Mouse (Mus musculus): ENCODE measurements around the gene Cygb. TPM values are rescaled to one million over a fixed set of nuclear protein-coding genes. Genes with fewer than 3 reads are reported as not detected.
A peak's percentile ranks its signal among the peaks of the same experiment; 100 is the strongest.

The Cygb gene
- polyA plus RNA-seq (2012; ENCODE audit: insufficient read depth, insufficient read length, missing spikeins) = not detected in 2 replicates

DNA sequence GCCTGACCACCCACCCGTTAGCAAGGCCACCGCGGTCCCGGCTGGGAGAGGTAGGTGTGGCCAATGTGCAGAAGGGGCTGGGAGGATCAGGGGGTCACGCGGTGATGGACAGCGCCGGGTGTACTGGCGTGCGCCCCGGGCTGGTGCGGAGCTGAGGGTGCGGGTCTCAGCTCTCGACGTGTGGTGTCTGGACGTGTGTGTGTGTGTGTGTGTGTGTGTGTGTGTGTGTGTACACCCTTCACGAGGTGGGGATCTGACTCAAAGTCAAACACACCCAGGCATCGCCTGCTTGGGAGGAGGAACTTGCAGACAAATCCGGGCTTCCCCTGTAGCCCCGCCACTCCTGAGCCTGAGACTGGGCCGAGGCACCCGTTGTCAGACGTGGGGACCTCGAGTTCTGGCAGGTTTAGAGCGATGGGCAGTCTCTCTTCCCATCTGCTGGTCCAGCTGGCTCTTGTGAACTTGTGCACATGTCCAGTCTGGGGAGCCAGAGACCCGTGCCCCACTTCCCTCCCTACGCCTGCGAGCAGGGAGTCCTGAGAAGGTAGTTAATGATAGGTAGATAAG, at the start of gene Cygb:
Gene Cygb (minus strand): TSS at position 59 of the 567 bp plus-strand sequence.
- H3K27ac ChIP-seq (ENCODE audit: insufficient read depth, low read depth, low read length) = no peak within 1 kb of the TSS
- H3K4me3 ChIP-seq (ENCODE audit: insufficient read depth, low read length) = peak within 1 kb of the TSS; percentile 48
- no peaks in the 10 kb centered on the region for H3K4me1 ChIP-seq (ENCODE audit: control insufficient read depth, insufficient read depth, low read length)
- no peak for TF ChIP-seq POLR2A (IDR thresholded peaks at IDR 0.05; ENCODE audit: borderline replicate concordance, low read depth, low read length)

GRCm38 (mm10) chr11:116701377-116701841, 47.3 kb upstream of the Cygb start:
- TF ChIP-seq CTCF (IDR thresholded peaks at IDR 0.05; ENCODE audit: low read depth, low read length) (no peak), POLR2A (IDR thresholded peaks at IDR 0.05; ENCODE audit: borderline replicate concordance, low read depth, low read length) (no peak)
- no peaks in the 10 kb centered on the region for H3K4me1 ChIP-seq (ENCODE audit: control insufficient read depth, insufficient read depth, low read length)
- no peak overlapping the region for H3K27ac ChIP-seq (ENCODE audit: insufficient read depth, low read depth, low read length)
- no peak overlapping the region for H3K4me3 ChIP-seq (ENCODE audit: insufficient read depth, low read length)

DNA sequence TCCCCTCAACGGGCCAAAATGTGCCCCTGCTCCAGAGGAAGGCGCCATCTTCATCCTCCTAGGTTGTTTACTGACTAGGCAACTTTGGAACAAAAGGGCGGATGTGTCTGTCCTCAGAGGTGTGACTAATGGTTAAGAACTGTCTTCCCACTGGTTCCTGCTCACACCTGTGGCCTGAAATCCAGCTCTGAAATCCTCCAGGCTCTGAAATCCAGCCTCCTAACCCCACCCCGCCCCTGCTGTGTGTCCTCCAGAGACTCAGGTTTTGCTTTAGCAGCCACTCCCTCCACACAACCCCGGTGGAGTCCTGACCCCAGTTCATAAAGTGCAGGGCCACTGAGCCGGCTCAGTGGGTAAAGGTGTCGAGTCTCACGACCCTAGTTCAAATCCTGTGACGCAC, 43.4 kb upstream of the Cygb start:
- H3K4me1 ChIP-seq (ENCODE audit: control insufficient read depth, insufficient read depth, low read length) = no peaks in the 10 kb centered on the region
- TF ChIP-seq CTCF (IDR thresholded peaks at IDR 0.05; ENCODE audit: low read depth, low read length) (no peak), POLR2A (IDR thresholded peaks at IDR 0.05; ENCODE audit: borderline replicate concordance, low read depth, low read length) (no peak)
- H3K27ac ChIP-seq (ENCODE audit: insufficient read depth, low read depth, low read length) = no peak overlapping the region
- H3K4me3 ChIP-seq (ENCODE audit: insufficient read depth, low read length) = no peak overlapping the region

GRCm38 (mm10) chr11:116696426-116696825, 42.3 kb upstream of the Cygb start:
- no peak for TF ChIP-seq CTCF (IDR thresholded peaks at IDR 0.05; ENCODE audit: low read depth, low read length)
- TF ChIP-seq POLR2A (IDR thresholded peaks at IDR 0.05; ENCODE audit: borderline replicate concordance, low read depth, low read length) = no peak

GRCm38 (mm10) chr11:116695194-116695880, 41.2 kb upstream of the Cygb start:
- Histone ChIP-seq H3K4me3 (ENCODE audit: insufficient read depth, low read length) (no peak overlapping the region), H3K4me1 (ENCODE audit: control insufficient read depth, insufficient read depth, low read length) (no peaks in the 10 kb centered on the region), H3K27ac (ENCODE audit: insufficient read depth, low read depth, low read length) (no peak overlapping the region)
- TF ChIP-seq CTCF (IDR thresholded peaks at IDR 0.05; ENCODE audit: low read depth, low read length) (no peak), POLR2A (IDR thresholded peaks at IDR 0.05; ENCODE audit: borderline replicate concordance, low read depth, low read length) (no peak)

More at GRCm38 (mm10) chr11:116696426-116696825, 42.3 kb upstream of the Cygb start:
- H3K4me1 ChIP-seq (ENCODE audit: control insufficient read depth, insufficient read depth, low read length) = no peaks in the 10 kb centered on the region
- no peak overlapping the region for H3K27ac ChIP-seq (ENCODE audit: insufficient read depth, low read depth, low read length)
- H3K4me3 ChIP-seq (ENCODE audit: insufficient read depth, low read length) = no peak overlapping the region

- no peak overlapping the region for H3K27ac ChIP-seq (ENCODE audit: insufficient read depth, low read depth, low read length)
- H3K4me1 ChIP-seq (ENCODE audit: control insufficient read depth, insufficient read depth, low read length) = no peaks in the 10 kb centered on the region
- TF ChIP-seq POLR2A (IDR thresholded peaks at IDR 0.05; ENCODE audit: borderline replicate concordance, low read depth, low read length) (no peak), CTCF (IDR thresholded peaks at IDR 0.05; ENCODE audit: low read depth, low read length) (no peak)
- H3K4me3 ChIP-seq (ENCODE audit: insufficient read depth, low read length) = no peak overlapping the region
Measured at GRCm38 (mm10) chr11:116694250-116695193, 40.4 kb upstream of the Cygb start.

GRCm38 (mm10) chr11:116693899-116694249, 39.8 kb upstream of the Cygb start:
- Histone ChIP-seq H3K4me3 (ENCODE audit: insufficient read depth, low read length) (no peak overlapping the region), H3K27ac (ENCODE audit: insufficient read depth, low read depth, low read length) (no peak overlapping the region), H3K4me1 (ENCODE audit: control insufficient read depth, insufficient read depth, low read length) (no peaks in the 10 kb centered on the region)
- TF ChIP-seq POLR2A (IDR thresholded peaks at IDR 0.05; ENCODE audit: borderline replicate concordance, low read depth, low read length) (no peak), CTCF (IDR thresholded peaks at IDR 0.05; ENCODE audit: low read depth, low read length) (no peak)

DNA sequence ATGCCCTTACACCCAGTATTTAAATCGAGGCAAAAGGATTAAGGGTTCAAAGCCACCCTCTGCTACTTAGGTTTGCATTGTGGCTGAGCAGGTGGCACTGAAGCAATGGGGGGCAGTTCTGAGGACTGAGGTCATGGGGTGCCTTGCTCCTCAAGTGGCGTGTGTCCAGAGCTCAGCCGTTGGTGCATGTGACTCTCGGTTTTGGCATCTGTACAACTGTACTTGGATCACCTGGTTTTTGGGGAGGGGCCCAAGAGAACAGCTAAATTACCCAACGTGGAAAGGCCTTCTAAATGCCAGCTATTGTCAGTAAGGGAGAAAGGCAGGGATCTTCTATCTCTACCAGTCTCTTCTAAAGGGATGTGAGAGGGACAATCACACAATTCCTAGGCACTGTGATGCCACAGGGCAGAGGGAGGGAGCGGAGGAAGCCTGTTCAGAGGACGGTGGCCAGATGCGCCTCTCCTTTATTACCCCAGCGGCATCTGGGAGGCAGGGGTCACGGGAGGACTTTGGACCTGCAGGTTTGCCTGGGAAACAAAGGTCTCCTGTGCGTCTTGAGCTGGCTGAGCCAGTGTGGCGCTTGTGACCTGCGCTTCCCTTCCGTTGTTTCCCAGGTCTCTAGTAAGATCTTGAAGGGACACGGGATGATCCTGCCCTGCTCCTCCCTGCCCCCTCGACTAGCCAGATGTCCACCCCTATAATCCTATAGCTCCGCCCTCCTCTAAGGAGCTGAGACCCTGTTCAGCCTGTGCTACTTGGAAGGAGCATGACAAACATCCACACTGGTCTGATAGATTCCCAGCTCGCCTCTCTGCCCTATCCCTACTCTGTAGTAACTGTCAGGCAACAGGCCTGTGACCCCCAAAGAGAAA, 36.8 kb upstream of the Cygb start:
- TF ChIP-seq CTCF (IDR thresholded peaks at IDR 0.05; ENCODE audit: low read depth, low read length) (no peak), POLR2A (IDR thresholded peaks at IDR 0.05; ENCODE audit: borderline replicate concordance, low read depth, low read length) (no peak)
- Histone ChIP-seq H3K27ac (ENCODE audit: insufficient read depth, low read depth, low read length) (no peak overlapping the region), H3K4me1 (ENCODE audit: control insufficient read depth, insufficient read depth, low read length) (no peaks in the 10 kb centered on the region), H3K4me3 (ENCODE audit: insufficient read depth, low read length) (no peak overlapping the region)

GRCm38 (mm10) chr11:116689622-116690021, 35.5 kb upstream of the Cygb start:
- H3K4me1 ChIP-seq (ENCODE audit: control insufficient read depth, insufficient read depth, low read length) = no peaks in the 10 kb centered on the region
- TF ChIP-seq POLR2A (IDR thresholded peaks at IDR 0.05; ENCODE audit: borderline replicate concordance, low read depth, low read length) (no peak), CTCF (IDR thresholded peaks at IDR 0.05; ENCODE audit: low read depth, low read length) (no peak)
- H3K27ac ChIP-seq (ENCODE audit: insufficient read depth, low read depth, low read length) = no peak overlapping the region
- H3K4me3 ChIP-seq (ENCODE audit: insufficient read depth, low read length) = no peak overlapping the region
